Mouse (Mus musculus): ENCODE results near the gene Naa35. TPM values are rescaled to one million over a fixed set of nuclear protein-coding genes. Genes with fewer than 3 reads are reported as not detected.

The Naa35 gene
- total and polyA plus RNA-seq, 2 experiments from 2014 or later = 31.3 to 72.5 TPM

- Histone ChIP-seq H3K4me1 (ENCODE audit: control insufficient read depth, insufficient read depth) (peaks cover 12% of the 10 kb centered on the region; the same call in 1 of the 2 replicates), H3K9ac (replicated peaks; ENCODE audit: low read depth, low read length) (no peak overlapping the region), H3K27ac (ENCODE audit: low read depth) (peak overlapping the region; percentile 82), H3K9me3 (replicated peaks; ENCODE audit: control insufficient read depth, low read length) (no peaks in the 10 kb centered on the region), H3K4me2 (ENCODE audit: low read depth, low read length) (0 out of 2 replicates have a peak overlapping the region, but pooled peaks have one; percentile 34), H3K36me3 (replicated peaks; ENCODE audit: control insufficient read depth, insufficient read depth, low read length) (peaks cover 71% of the 10 kb centered on the region), H3K4me3 (ENCODE audit: low read depth, low read length) (no peak overlapping the region), H3K27me3 (ENCODE audit: control insufficient read depth, insufficient read depth, low read length) (no peaks in the 10 kb centered on the region)
- WGBS = 23% methylated on average over 3 of the region's 3 CpGs
- no peak for DNase-seq (ENCODE audit: low spot score)
- ATAC-seq (ENCODE audit: insufficient read depth, low read depth) = no peak
- TF ChIP-seq EP300 (IDR thresholded peaks at IDR 0.05; ENCODE audit: low read depth) (no peak), CTCF (IDR thresholded peaks at IDR 0.05; ENCODE audit: low read depth) (no peak)
Observed at GRCm38 (mm10) chr13:59624389-59624788, 39.3 kb downstream of the Naa35 start.

- DNase-seq (ENCODE audit: low spot score) (peak; percentile 83), ATAC-seq (ENCODE audit: insufficient read depth, low read depth) (peak; percentile 97)
- Histone ChIP-seq H3K9me3 (replicated peaks; ENCODE audit: control insufficient read depth, low read length) (no peaks in the 10 kb centered on the region), H3K4me3 (ENCODE audit: low read depth, low read length) (no peak overlapping the region), H3K27me3 (ENCODE audit: control insufficient read depth, insufficient read depth, low read length) (no peaks in the 10 kb centered on the region), H3K36me3 (replicated peaks; ENCODE audit: control insufficient read depth, insufficient read depth, low read length) (peaks cover 74% of the 10 kb centered on the region), H3K4me1 (ENCODE audit: control insufficient read depth, insufficient read depth) (peaks cover 12% of the 10 kb centered on the region; the same call in 1 of the 2 replicates), H3K27ac (ENCODE audit: low read depth) (peak overlapping the region; percentile 82), H3K4me2 (ENCODE audit: low read depth, low read length) (peak overlapping the region; percentile 34; the same call in 1 of the 2 replicates), H3K9ac (replicated peaks; ENCODE audit: low read depth, low read length) (no peak overlapping the region)
- WGBS = 22% methylated on average over 5 of the region's 5 CpGs
- TF ChIP-seq EP300 (IDR thresholded peaks at IDR 0.05; ENCODE audit: low read depth) (peak; percentile 78), CTCF (IDR thresholded peaks at IDR 0.05; ENCODE audit: low read depth) (no peak)
Observed at GRCm38 (mm10) chr13:59624903-59625302, 39.8 kb downstream of the Naa35 start.

DNA sequence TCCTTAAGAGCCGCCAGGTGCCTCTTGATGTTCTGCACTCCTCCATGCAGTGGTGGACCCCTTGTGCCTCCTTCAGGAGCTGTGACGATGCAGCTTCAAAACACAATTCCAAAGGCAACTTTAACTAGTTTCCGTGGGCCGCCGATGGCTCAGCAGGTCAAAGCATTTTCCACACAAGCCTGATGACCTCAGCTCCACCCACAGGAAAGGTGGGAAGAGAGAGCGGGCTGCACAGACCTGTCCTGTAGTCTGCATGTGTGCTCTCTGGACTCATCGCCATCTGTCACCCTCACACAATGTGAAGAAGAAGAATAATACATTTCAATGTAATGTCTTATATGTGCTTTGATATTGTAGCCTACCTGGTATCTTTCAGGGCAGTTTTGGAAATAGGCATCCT lies 41.7 kb downstream of the Naa35 start:
- no peaks in the 10 kb centered on the region for H3K27me3 ChIP-seq (ENCODE audit: control insufficient read depth, insufficient read depth, low read length)
- no peaks in the 10 kb centered on the region for H3K9me3 ChIP-seq (replicated peaks; ENCODE audit: control insufficient read depth, low read length)
- no peak overlapping the region for H3K27ac ChIP-seq (ENCODE audit: low read depth)
- no peak for TF ChIP-seq CTCF (IDR thresholded peaks at IDR 0.05; ENCODE audit: low read depth)
- DNase-seq (ENCODE audit: low spot score) (no peak), ATAC-seq (ENCODE audit: insufficient read depth, low read depth) (no peak)
- peaks cover 75% of the 10 kb centered on the region for H3K36me3 ChIP-seq (replicated peaks; ENCODE audit: control insufficient read depth, insufficient read depth, low read length)
- no peak overlapping the region for H3K4me3 ChIP-seq (ENCODE audit: low read depth, low read length)
- peaks cover 12% of the 10 kb centered on the region; the same call in 1 of the 2 replicates for H3K4me1 ChIP-seq (ENCODE audit: control insufficient read depth, insufficient read depth)
- H3K9ac ChIP-seq (replicated peaks; ENCODE audit: low read depth, low read length) = no peak overlapping the region
- no peak overlapping the region for H3K4me2 ChIP-seq (ENCODE audit: low read depth, low read length)
- 58% methylated on average over 7 of the region's 7 CpGs for WGBS

DNA sequence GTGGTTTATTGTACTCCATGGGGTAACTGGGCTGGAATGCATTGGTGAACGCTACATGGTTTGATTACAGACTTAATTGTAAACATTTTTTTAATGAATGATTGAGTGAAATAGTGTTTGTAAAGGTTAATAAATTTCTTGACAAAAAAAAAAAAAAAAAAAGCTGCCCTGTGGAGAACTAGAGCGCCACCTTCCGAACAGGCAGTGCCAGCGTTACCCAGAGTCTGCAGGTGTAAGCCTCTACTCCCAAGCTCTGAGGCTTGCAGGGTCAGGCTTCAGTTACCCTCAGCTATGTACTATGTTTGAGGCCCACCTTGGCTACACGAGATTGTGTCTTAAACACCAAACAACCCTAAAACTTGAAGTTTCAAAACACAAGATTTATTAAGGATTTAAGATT lies 49.6 kb downstream of the Naa35 start:
- peaks cover 85% of the 10 kb centered on the region for H3K36me3 ChIP-seq (replicated peaks; ENCODE audit: control insufficient read depth, insufficient read depth, low read length)
- H3K4me2 ChIP-seq (ENCODE audit: low read depth, low read length) = no peak overlapping the region
- H3K4me1 ChIP-seq (ENCODE audit: control insufficient read depth, insufficient read depth) = peaks cover 5% of the 10 kb centered on the region; the same call in 1 of the 2 replicates
- H3K9ac ChIP-seq (replicated peaks; ENCODE audit: low read depth, low read length) = no peak overlapping the region
- ATAC-seq (ENCODE audit: insufficient read depth, low read depth) (no peak), DNase-seq (ENCODE audit: low spot score) (no peak)
- 79% methylated on average over 5 of the region's 5 CpGs for WGBS
- no peaks in the 10 kb centered on the region for H3K27me3 ChIP-seq (ENCODE audit: control insufficient read depth, insufficient read depth, low read length)
- no peak for TF ChIP-seq CTCF (IDR thresholded peaks at IDR 0.05; ENCODE audit: low read depth)
- TF ChIP-seq EP300 (IDR thresholded peaks at IDR 0.05; ENCODE audit: low read depth) = no peak
- H3K9me3 ChIP-seq (replicated peaks; ENCODE audit: control insufficient read depth, low read length) = no peaks in the 10 kb centered on the region
- no peak overlapping the region for H3K4me3 ChIP-seq (ENCODE audit: low read depth, low read length)
- H3K27ac ChIP-seq (ENCODE audit: low read depth) = no peak overlapping the region

DNA sequence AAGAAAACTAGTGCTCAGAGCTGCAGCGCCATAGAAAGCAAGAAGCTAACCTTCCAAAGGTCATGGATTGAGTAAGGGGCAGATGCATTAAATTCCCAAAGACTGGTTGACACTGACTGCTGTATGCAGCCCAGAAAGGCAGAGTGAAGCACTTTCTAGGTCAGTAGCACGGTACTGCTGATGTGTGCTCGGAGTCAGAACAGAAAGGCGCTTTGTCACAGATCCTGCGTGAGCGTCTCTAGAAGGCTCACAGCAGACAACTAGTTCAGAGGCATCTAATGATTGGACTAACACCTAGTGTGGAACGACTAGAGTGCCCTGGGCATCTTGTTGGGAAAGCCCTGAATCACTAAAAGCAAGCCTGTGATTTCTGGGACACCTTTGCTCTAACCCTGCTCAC lies 52.7 kb downstream of the Naa35 start:
- Histone ChIP-seq H3K36me3 (replicated peaks; ENCODE audit: control insufficient read depth, insufficient read depth, low read length) (peaks cover 57% of the 10 kb centered on the region), H3K4me3 (ENCODE audit: low read depth, low read length) (no peak overlapping the region), H3K27ac (ENCODE audit: low read depth) (no peak overlapping the region), H3K27me3 (ENCODE audit: control insufficient read depth, insufficient read depth, low read length) (no peaks in the 10 kb centered on the region), H3K4me2 (ENCODE audit: low read depth, low read length) (no peak overlapping the region), H3K4me1 (ENCODE audit: control insufficient read depth, insufficient read depth) (peaks cover 5% of the 10 kb centered on the region; the same call in 1 of the 2 replicates), H3K9ac (replicated peaks; ENCODE audit: low read depth, low read length) (no peak overlapping the region), H3K9me3 (replicated peaks; ENCODE audit: control insufficient read depth, low read length) (no peaks in the 10 kb centered on the region)
- ATAC-seq (ENCODE audit: insufficient read depth, low read depth) (no peak), DNase-seq (ENCODE audit: low spot score) (no peak)
- TF ChIP-seq CTCF (IDR thresholded peaks at IDR 0.05; ENCODE audit: low read depth) (no peak), EP300 (IDR thresholded peaks at IDR 0.05; ENCODE audit: low read depth) (no peak)
- WGBS = 91% methylated on average over 7 of the region's 7 CpGs

Measured in heart, postnatal 0 days (tissue).